Mouse (Mus musculus) E14TG2a.4 (cell line): ENCODE data around the gene Cdkl5.

Experiments used
- CTCF ChIP-seq: conservative IDR thresholded peaks from 2 replicates; pipeline ENCODE4 v1.5.1; 2014; ENCODE audit warnings: low read length
- NANOG ChIP-seq: IDR thresholded peaks from 2 replicates; pipeline ENCODE4 v1.6.1; 2014; ENCODE audit warnings: borderline replicate concordance, low read length, mixed read lengths
- POU5F1 ChIP-seq: IDR thresholded peaks from 2 replicates; pipeline ENCODE4 v1.6.1; 2014; ENCODE audit warnings: low read length, borderline replicate concordance

DNA sequence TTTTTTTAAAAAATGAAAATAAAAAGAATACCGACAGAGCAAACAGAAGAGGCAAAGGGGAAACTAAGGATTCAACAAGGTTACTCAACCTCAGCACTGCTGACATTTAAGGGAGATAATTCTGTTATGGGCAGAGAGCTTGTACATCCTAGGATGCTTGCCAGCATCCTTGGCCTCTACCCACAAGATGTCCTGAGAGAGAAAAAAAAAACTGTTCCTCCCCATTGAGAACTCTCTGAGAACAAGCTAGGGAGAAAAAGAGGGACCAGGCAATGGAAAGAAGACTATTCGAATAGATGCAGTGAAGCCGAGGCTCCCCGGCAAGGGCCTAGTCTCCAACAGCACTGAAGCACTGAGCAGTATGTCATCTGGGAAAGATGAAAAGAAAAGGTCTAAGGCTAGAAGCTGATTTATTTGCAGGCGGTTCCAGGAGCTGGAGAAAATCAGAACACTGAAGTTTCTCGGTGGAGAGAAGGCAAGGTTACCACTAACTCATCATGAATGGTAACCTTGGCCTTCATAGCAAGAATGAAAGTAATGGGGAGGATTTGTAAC is 22.4 kb downstream of the Cdkl5 start:
- TF ChIP-seq CTCF (no peak), POU5F1 (no peak), NANOG (no peak)
